Mouse (Mus musculus) embryonic facial prominence, embryonic 11.5 days (tissue): ENCODE measurements around the gene Ccdc69. TPM values are rescaled to one million over a fixed set of nuclear protein-coding genes. Genes with fewer than 3 reads are reported as not detected.
A peak's percentile ranks its signal among the peaks of the same experiment; 100 is the strongest.

Experiments
- ATAC-seq: fragments of 200-750 bp; cut with Nextera tagmentation; replicated peaks from 2 replicates; pipeline ENCODE4 v1.8.0; 2017; ENCODE audit warnings: low read depth; ENCODE audit not compliant: insufficient number of reproducible peaks, low FRiP score, low TSS enrichment
- DNase-seq: peaks from one replicate; pipeline ENCODE4 v3.0.0-alpha.2; 2015; ENCODE audit warnings: low spot score
- H3K27ac ChIP-seq: fragments of 300-500 bp; sonication (generic); replicated peaks from 2 replicates; pipeline ENCODE4 v1.5.1; 2014; ENCODE audit warnings: mild to moderate bottlenecking, low read depth, low read length, control low read depth
- H3K27me3 ChIP-seq: fragments of 300-500 bp; sonication (generic); 2 replicates; pipeline ENCODE4 v1.6.1; 2014; ENCODE audit warnings: mild to moderate bottlenecking, low read length, moderate library complexity, mixed read lengths; ENCODE audit not compliant: control insufficient read depth, insufficient read depth
- H3K36me3 ChIP-seq: fragments of 300-500 bp; sonication (generic); replicated peaks from 2 replicates; pipeline ENCODE4 v1.6.1; 2014; ENCODE audit warnings: low read depth, mild to moderate bottlenecking, low read length, moderate library complexity, mixed read lengths; ENCODE audit not compliant: control insufficient read depth, insufficient read depth
- H3K4me1 ChIP-seq: fragments of 300-500 bp; sonication (generic); 2 replicates; pipeline ENCODE4 v1.6.1; 2014; ENCODE audit warnings: low read length, mixed read lengths; ENCODE audit not compliant: control insufficient read depth, insufficient read depth
- H3K4me2 ChIP-seq: fragments of 300-500 bp; sonication (generic); 2 replicates; pipeline ENCODE4 v1.6.1; 2014; ENCODE audit warnings: low read depth, mild to moderate bottlenecking, control low read depth, low read length, moderate library complexity
- H3K4me3 ChIP-seq: fragments of 300-500 bp; sonication (generic); 2 replicates; pipeline ENCODE4 v1.5.1; 2014; ENCODE audit warnings: low read depth, low read length, control low read depth
- H3K9ac ChIP-seq: fragments of 300-500 bp; sonication (generic); replicated peaks from 2 replicates; pipeline ENCODE4 v1.6.1; 2014; ENCODE audit warnings: mild to moderate bottlenecking, control low read depth, low read length
- H3K9me3 ChIP-seq: fragments of 300-500 bp; sonication (generic); replicated peaks from 2 replicates; pipeline ENCODE4 v1.6.1; 2016; ENCODE audit warnings: mild to moderate bottlenecking, low read length, inconsistent platforms, mixed read lengths; ENCODE audit not compliant: control insufficient read depth
- WGBS: fragments of 180-500 bp; shearing (Covaris S2); extraction: QIAGEN DNeasy Blood & Tissue Kit; methylation state at CpG from one replicate; pipeline ENCODE4 v1.1.7; 2014; 5-methylcytosine and 5-hydroxymethylcytosine counted together
- polyA plus RNA-seq: library from polyadenylated mRNA; unstranded; fragments of >200 nt; fragmentation: Nextera tagmentation; extraction: Ambion mirVana; gene quantifications from 2 replicates; pipeline ENCODE4 v1.2.1, GENCODE M21; 2014

The Ccdc69 gene
- polyA plus RNA-seq, 1 experiment from 2014 or later = 0.49 TPM

GRCm38 (mm10) chr11:55075602-55076001 lies 2.3 kb downstream of the Ccdc69 start:
- DNase-seq = no peak
- Histone ChIP-seq H3K4me3 (no peak overlapping the region), H3K27ac (no peak overlapping the region), H3K27me3 (no peaks in the 10 kb centered on the region), H3K4me2 (no peak overlapping the region), H3K9me3 (no peaks in the 10 kb centered on the region), H3K36me3 (no peaks in the 10 kb centered on the region), H3K9ac (no peak overlapping the region), H3K4me1 (no peaks in the 10 kb centered on the region)
- no peak for ATAC-seq
- 83% methylated on average over 2 of the region's 2 CpGs for WGBS

GRCm38 (mm10) chr11:55073191-55073590 lies 4.7 kb downstream of the Ccdc69 start:
- H3K4me3 ChIP-seq = no peak overlapping the region
- no peaks in the 10 kb centered on the region for H3K27me3 ChIP-seq
- no peak overlapping the region for H3K9ac ChIP-seq
- WGBS = 63% methylated on average over 10 of the region's 10 CpGs
- no peaks in the 10 kb centered on the region for H3K9me3 ChIP-seq
- ATAC-seq (no peak), DNase-seq (no peak)
- H3K36me3 ChIP-seq = no peaks in the 10 kb centered on the region
- H3K4me2 ChIP-seq = no peak overlapping the region
- H3K4me1 ChIP-seq = no peaks in the 10 kb centered on the region
- no peak overlapping the region for H3K27ac ChIP-seq

GRCm38 (mm10) chr11:55072467-55072866 lies 5.5 kb downstream of the Ccdc69 start:
- 81% methylated on average over 8 of the region's 8 CpGs for WGBS
- no peak for DNase-seq
- no peaks in the 10 kb centered on the region for H3K4me1 ChIP-seq
- H3K9me3 ChIP-seq = no peaks in the 10 kb centered on the region
- no peaks in the 10 kb centered on the region for H3K36me3 ChIP-seq
- ATAC-seq = no peak
- H3K27ac ChIP-seq = no peak overlapping the region
- H3K9ac ChIP-seq = no peak overlapping the region
- H3K27me3 ChIP-seq = no peaks in the 10 kb centered on the region
- H3K4me3 ChIP-seq = no peak overlapping the region
- H3K4me2 ChIP-seq = no peak overlapping the region

- H3K4me3 ChIP-seq = no peak overlapping the region
- WGBS = 81% methylated on average over 5 of the region's 5 CpGs
Measured at GRCm38 (mm10) chr11:55071344-55071743, 6.6 kb downstream of the Ccdc69 start.

GRCm38 (mm10) chr11:55069023-55069422 lies 8.9 kb downstream of the Ccdc69 start:
- Histone ChIP-seq H3K4me3 (no peak overlapping the region), H3K9ac (no peak overlapping the region), H3K27me3 (no peaks in the 10 kb centered on the region), H3K9me3 (no peaks in the 10 kb centered on the region), H3K4me1 (no peaks in the 10 kb centered on the region), H3K27ac (no peak overlapping the region), H3K36me3 (no peaks in the 10 kb centered on the region), H3K4me2 (no peak overlapping the region)
- 48% methylated on average over 2 of the region's 2 CpGs for WGBS
- ATAC-seq (no peak), DNase-seq (peak; percentile 14)

More at GRCm38 (mm10) chr11:55071344-55071743, 6.6 kb downstream of the Ccdc69 start:
- Histone ChIP-seq H3K9ac (no peak overlapping the region), H3K27ac (no peak overlapping the region), H3K27me3 (no peaks in the 10 kb centered on the region), H3K9me3 (no peaks in the 10 kb centered on the region), H3K36me3 (no peaks in the 10 kb centered on the region), H3K4me2 (no peak overlapping the region), H3K4me1 (no peaks in the 10 kb centered on the region)
- no peak for DNase-seq
- ATAC-seq = no peak

GRCm38 (mm10) chr11:55066921-55067320 lies 11.0 kb downstream of the Ccdc69 start:
- Histone ChIP-seq H3K9me3 (no peaks in the 10 kb centered on the region), H3K4me2 (no peak overlapping the region), H3K4me1 (no peaks in the 10 kb centered on the region), H3K9ac (no peak overlapping the region), H3K27me3 (no peaks in the 10 kb centered on the region), H3K27ac (no peak overlapping the region), H3K4me3 (no peak overlapping the region), H3K36me3 (no peaks in the 10 kb centered on the region)
- ATAC-seq (no peak), DNase-seq (no peak)
- 68% methylated on average over 4 of the region's 4 CpGs for WGBS

GRCm38 (mm10) chr11:55062856-55063255 lies 15.1 kb downstream of the Ccdc69 start:
- no peaks in the 10 kb centered on the region for H3K36me3 ChIP-seq
- H3K4me3 ChIP-seq = no peak overlapping the region
- H3K27ac ChIP-seq = no peak overlapping the region
- no peaks in the 10 kb centered on the region for H3K27me3 ChIP-seq
- WGBS = 36% methylated on average over 5 of the region's 5 CpGs
- H3K9me3 ChIP-seq = no peaks in the 10 kb centered on the region
- DNase-seq = no peak
- no peaks in the 10 kb centered on the region for H3K4me1 ChIP-seq
- ATAC-seq = no peak
- no peak overlapping the region for H3K9ac ChIP-seq
- H3K4me2 ChIP-seq = no peak overlapping the region

- no peaks in the 10 kb centered on the region for H3K4me1 ChIP-seq
- no peaks in the 10 kb centered on the region for H3K9me3 ChIP-seq
- WGBS = 84% methylated on average over 5 of the region's 5 CpGs
- no peak overlapping the region for H3K9ac ChIP-seq
- H3K27ac ChIP-seq = no peak overlapping the region
- no peaks in the 10 kb centered on the region for H3K36me3 ChIP-seq
- ATAC-seq (no peak), DNase-seq (no peak)
- H3K4me3 ChIP-seq = no peak overlapping the region
- no peaks in the 10 kb centered on the region for H3K27me3 ChIP-seq
- no peak overlapping the region for H3K4me2 ChIP-seq
Measured at GRCm38 (mm10) chr11:55060802-55061201, 17.1 kb downstream of the Ccdc69 start.
